Mouse (Mus musculus) liver, embryonic 11.5 days (tissue): ENCODE results near the gene Rsad2. TPM values are rescaled to one million over a fixed set of nuclear protein-coding genes. Genes with fewer than 3 reads are reported as not detected.
"Not testable (repeated sequence)": the region's sequence is repeated elsewhere in the genome, so short reads cannot be mapped to it uniquely, and the experiment has no call there.

ENCODE experiments used
- ATAC-seq: fragments of 200-750 bp; cut with Nextera tagmentation; replicated peaks from 2 replicates; pipeline ENCODE4 v1.8.0; 2017; ENCODE audit warnings: moderate number of reproducible peaks, mild to moderate bottlenecking, moderate TSS enrichment, moderate library complexity; ENCODE audit not compliant: low FRiP score
- DNase-seq: peaks from one replicate; pipeline ENCODE4 v3.0.0-alpha.2; 2017; ENCODE audit warnings: low spot score
- H3K27ac ChIP-seq: fragments of 300-500 bp; sonication (generic); 2 replicates; pipeline ENCODE4 v1.5.1; 2014; ENCODE audit warnings: mild to moderate bottlenecking, low read depth, low read length, control low read depth
- H3K27me3 ChIP-seq: fragments of 300-500 bp; sonication (generic); replicated peaks from 2 replicates; pipeline ENCODE4 v1.6.1; 2014; ENCODE audit warnings: low read length, mixed read lengths; ENCODE audit not compliant: control insufficient read depth, insufficient read depth
- H3K36me3 ChIP-seq: fragments of 300-500 bp; sonication (generic); 2 replicates; pipeline ENCODE4 v1.6.1; 2014; ENCODE audit warnings: mild to moderate bottlenecking, low read length, moderate library complexity, mixed read lengths; ENCODE audit not compliant: control insufficient read depth, insufficient read depth
- H3K4me1 ChIP-seq: fragments of 300-500 bp; sonication (generic); replicated peaks from 2 replicates; pipeline ENCODE4 v1.6.1; 2014; ENCODE audit warnings: low read length, mixed read lengths; ENCODE audit not compliant: control insufficient read depth, insufficient read depth
- H3K4me2 ChIP-seq: fragments of 300-500 bp; sonication (generic); 2 replicates; pipeline ENCODE4 v1.6.1; 2014; ENCODE audit warnings: mild to moderate bottlenecking, control low read depth, moderate library complexity
- H3K4me3 ChIP-seq: fragments of 300-500 bp; sonication (generic); 2 replicates; pipeline ENCODE4 v1.5.1; 2014; ENCODE audit warnings: low read depth, low read length, control low read depth
- H3K9ac ChIP-seq: fragments of 300-500 bp; sonication (generic); 2 replicates; pipeline ENCODE4 v1.6.1; 2014; ENCODE audit warnings: low read depth, low read length, control low read depth
- H3K9me3 ChIP-seq: fragments of 300-500 bp; sonication (generic); 2 replicates; pipeline ENCODE4 v1.6.1; 2016; ENCODE audit warnings: low read length, inconsistent platforms, mixed read lengths; ENCODE audit not compliant: control insufficient read depth
- WGBS: fragments of 180-500 bp; shearing (Covaris S2); extraction: QIAGEN DNeasy Blood & Tissue Kit; methylation state at CpG from one replicate; pipeline ENCODE4 v1.1.7; 2014; 5-methylcytosine and 5-hydroxymethylcytosine counted together
- polyA plus RNA-seq: library from polyadenylated mRNA; unstranded; fragments of >200 nt; fragmentation: Nextera tagmentation; extraction: Ambion mirVana; gene quantifications from 2 replicates; pipeline ENCODE4 v1.2.1, GENCODE M21; 2014

Rsad2 gene
- polyA plus RNA-seq = 0.44 and 1.6 TPM in 2 replicates

GRCm38 (mm10) chr12:26456028-26456698 lies at the start of gene Rsad2:
Rsad2 (minus strand) TSS chr12:26456452.
- 53% methylated on average over 13 of the region's 13 CpGs for WGBS
- ATAC-seq = peak; percentile 53
- Histone ChIP-seq H3K4me3 (no peak within 1 kb of the TSS), H3K27ac (no peak within 1 kb of the TSS), H3K27me3 (no peaks in the 10 kb centered on the region), H3K4me2 (0 out of 2 replicates have a peak within 1 kb of the TSS, but pooled peaks have one; percentile 13), H3K4me1 (peaks cover 13% of the 10 kb centered on the region), H3K9ac (no peak within 1 kb of the TSS), H3K36me3 (no peaks in the 10 kb centered on the region), H3K9me3 (no peaks in the 10 kb centered on the region)
- no peak for DNase-seq

- no peak for DNase-seq
Observed at GRCm38 (mm10) chr12:26501042-26501441, 44.8 kb upstream of the Rsad2 start.

GRCm38 (mm10) chr12:26489942-26490341 lies 33.7 kb upstream of the Rsad2 start:
- no peak overlapping the region for H3K4me3 ChIP-seq
- H3K9ac ChIP-seq = no peak overlapping the region
- ATAC-seq = no peak
- no peak overlapping the region for H3K27ac ChIP-seq
- no peak overlapping the region for H3K4me2 ChIP-seq
- no peaks in the 10 kb centered on the region for H3K9me3 ChIP-seq
- DNase-seq = no peak
- 91% methylated on average over 1 of the region's 1 CpGs for WGBS
- H3K4me1 ChIP-seq = peaks cover 6% of the 10 kb centered on the region; the same call in 1 of the 2 replicates
- H3K36me3 ChIP-seq = no peaks in the 10 kb centered on the region
- no peaks in the 10 kb centered on the region for H3K27me3 ChIP-seq

More at GRCm38 (mm10) chr12:26501042-26501441, 44.8 kb upstream of the Rsad2 start:
- Histone ChIP-seq H3K27ac (no peak overlapping the region), H3K9me3 (no peaks in the 10 kb centered on the region), H3K36me3 (no peaks in the 10 kb centered on the region), H3K4me3 (no peak overlapping the region), H3K4me1 (no peaks in the 10 kb centered on the region), H3K27me3 (no peaks in the 10 kb centered on the region), H3K9ac (no peak overlapping the region), H3K4me2 (no peak overlapping the region)
- WGBS = 79% methylated on average over 3 of the region's 3 CpGs
- no peak for ATAC-seq

GRCm38 (mm10) chr12:26488617-26489274 lies 32.5 kb upstream of the Rsad2 start:
- no peaks in the 10 kb centered on the region for H3K9me3 ChIP-seq
- H3K4me1 ChIP-seq = peaks cover 6% of the 10 kb centered on the region; the same call in 1 of the 2 replicates
- no peak overlapping the region for H3K27ac ChIP-seq
- no peaks in the 10 kb centered on the region for H3K27me3 ChIP-seq
- no peaks in the 10 kb centered on the region for H3K36me3 ChIP-seq
- H3K4me2 ChIP-seq = no peak overlapping the region
- no peak overlapping the region for H3K4me3 ChIP-seq
- ATAC-seq (no peak), DNase-seq (no peak)
- no peak overlapping the region for H3K9ac ChIP-seq
- WGBS = 72% methylated on average over 5 of the region's 5 CpGs

GRCm38 (mm10) chr12:26487874-26488616 lies 31.8 kb upstream of the Rsad2 start:
- 57% methylated on average over 14 of the region's 14 CpGs for WGBS
- H3K27me3 ChIP-seq = no peaks in the 10 kb centered on the region
- DNase-seq = no peak
- no peak overlapping the region for H3K4me2 ChIP-seq
- no peak overlapping the region for H3K4me3 ChIP-seq
- H3K9me3 ChIP-seq = no peaks in the 10 kb centered on the region
- no peaks in the 10 kb centered on the region for H3K36me3 ChIP-seq
- H3K4me1 ChIP-seq = peaks cover 6% of the 10 kb centered on the region; the same call in 1 of the 2 replicates
- ATAC-seq = no peak; the same call in 1 of the 2 replicates
- H3K27ac ChIP-seq = no peak overlapping the region
- H3K9ac ChIP-seq = no peak overlapping the region

- H3K27ac ChIP-seq, H3K9ac ChIP-seq, ATAC-seq, H3K36me3 ChIP-seq, DNase-seq, H3K4me1 ChIP-seq, H3K4me3 ChIP-seq, H3K27me3 ChIP-seq, H3K9me3 ChIP-seq: not testable (repeated sequence)
- 66% methylated on average over 12 of the region's 12 CpGs for WGBS
- H3K4me2 ChIP-seq = peak overlapping the region; percentile 33
Observed at GRCm38 (mm10) chr12:26485738-26486580, 29.7 kb upstream of the Rsad2 start.

GRCm38 (mm10) chr12:26478196-26479004 lies 22.1 kb upstream of the Rsad2 start:
- WGBS = 82% methylated on average over 18 of the region's 18 CpGs
- no peak for DNase-seq
- no peak overlapping the region for H3K4me2 ChIP-seq

More at GRCm38 (mm10) chr12:26478196-26479004, 22.1 kb upstream of the Rsad2 start:
- Histone ChIP-seq H3K9ac (no peak overlapping the region), H3K36me3 (no peaks in the 10 kb centered on the region), H3K4me3 (no peak overlapping the region), H3K27ac (no peak overlapping the region), H3K27me3 (no peaks in the 10 kb centered on the region), H3K9me3 (no peaks in the 10 kb centered on the region), H3K4me1 (0 out of 2 replicates have a peak, but pooled peaks cover 2% of the 10 kb centered on the region)
- ATAC-seq = no peak
